Mouse (Mus musculus): ENCODE results near the gene Gm20388.
"Not testable (repeated sequence)": the region's sequence is repeated elsewhere in the genome, so short reads cannot be mapped to it uniquely, and the experiment has no call there.

Gm20388 gene

DNA sequence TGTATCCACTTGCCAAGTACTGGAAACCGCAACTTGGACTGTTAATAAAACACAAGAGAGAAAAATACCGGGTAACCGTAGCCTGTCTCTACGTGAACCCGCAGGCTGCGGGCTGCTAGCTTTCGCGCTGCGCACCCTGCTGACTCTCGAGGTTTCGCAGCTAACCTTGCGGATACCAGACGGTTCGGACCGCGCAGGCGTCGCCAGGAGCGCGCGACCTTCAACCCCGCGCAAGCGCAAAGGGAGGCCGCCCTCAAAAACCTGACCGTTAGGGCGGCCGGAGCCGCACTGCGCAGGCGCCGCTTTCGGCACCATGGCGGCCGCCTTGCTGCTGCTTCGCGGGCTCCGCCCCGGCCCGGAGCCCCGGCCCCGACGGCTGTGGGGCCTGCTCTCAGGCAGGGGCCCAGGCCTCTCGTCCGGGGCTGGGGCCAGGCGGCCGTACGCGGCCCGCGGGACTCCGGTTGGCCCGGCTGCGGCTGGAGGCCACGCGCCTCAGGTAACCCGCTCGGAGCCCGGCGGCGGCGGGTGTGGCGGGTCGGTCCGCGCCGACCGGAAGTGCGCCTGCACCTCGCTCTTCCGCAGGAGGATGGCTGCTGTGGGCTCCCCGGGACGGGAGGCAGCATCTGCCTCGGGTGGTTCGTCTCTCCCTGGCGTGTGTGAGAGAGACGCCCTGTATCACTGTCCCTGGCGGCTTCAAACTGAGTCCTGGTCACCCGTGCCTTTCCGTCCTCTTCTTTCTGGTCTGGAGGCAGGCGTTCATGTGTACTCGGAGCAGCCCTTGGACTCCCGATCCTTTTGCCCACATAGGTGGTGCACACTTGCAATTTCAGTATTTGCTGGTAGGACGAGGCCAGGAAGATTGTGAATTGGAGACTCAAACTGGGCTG, 3154.8 kb downstream of the Gm20388 start:
- DNase-seq (ENCODE audit: low spot score) = peak; percentile 98

DNA sequence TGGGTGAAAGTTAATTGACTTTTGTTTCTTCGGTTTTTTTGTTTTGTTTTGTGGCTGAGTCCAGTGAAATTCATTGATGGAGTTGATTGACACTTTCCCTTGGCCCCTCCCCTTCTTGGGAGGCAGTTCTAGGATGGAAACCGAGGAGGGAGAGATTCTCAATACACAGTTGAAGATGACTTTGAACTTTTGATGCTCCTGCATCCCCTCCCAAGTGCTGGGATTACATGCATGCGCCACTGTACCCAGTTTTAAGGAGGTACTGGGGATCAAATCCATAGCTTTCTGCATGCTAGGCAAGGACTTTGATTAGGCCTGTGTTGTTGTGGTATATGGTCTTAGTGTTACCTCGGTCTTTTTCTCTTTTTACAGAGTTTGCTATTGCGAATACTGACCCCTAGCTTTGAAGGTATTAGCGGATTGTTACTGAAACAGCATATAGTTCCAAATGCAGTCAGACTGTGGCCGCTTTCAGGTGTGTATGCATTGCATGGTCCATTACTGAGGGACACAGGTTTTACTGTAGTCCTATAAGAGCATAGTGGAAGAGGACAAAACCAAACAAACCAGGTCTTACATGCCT, 3155.6 kb downstream of the Gm20388 start:
- DNase-seq (ENCODE audit: low spot score) = peak; percentile 41

DNA sequence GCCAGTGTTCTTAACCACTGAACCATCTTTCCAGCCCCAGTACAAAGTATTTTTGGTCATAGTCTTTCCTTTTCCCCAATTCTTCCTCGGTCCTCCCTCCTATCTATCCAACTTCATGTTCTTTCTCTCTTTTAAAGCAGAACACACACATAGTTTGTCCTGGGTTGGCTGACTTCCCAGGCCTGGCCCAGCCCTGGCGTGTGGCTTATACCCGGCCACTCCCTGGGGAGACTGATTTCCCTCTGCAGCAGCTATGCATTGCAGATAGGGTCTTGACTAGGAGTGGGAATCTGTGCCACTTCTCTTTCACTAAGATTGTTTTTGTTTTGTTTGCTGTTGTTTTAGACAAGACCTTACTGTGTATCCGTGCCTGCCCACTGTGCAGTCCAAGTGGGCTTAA, 3160.5 kb downstream of the Gm20388 start:
- DNase-seq (ENCODE audit: low spot score) = no peak

DNA sequence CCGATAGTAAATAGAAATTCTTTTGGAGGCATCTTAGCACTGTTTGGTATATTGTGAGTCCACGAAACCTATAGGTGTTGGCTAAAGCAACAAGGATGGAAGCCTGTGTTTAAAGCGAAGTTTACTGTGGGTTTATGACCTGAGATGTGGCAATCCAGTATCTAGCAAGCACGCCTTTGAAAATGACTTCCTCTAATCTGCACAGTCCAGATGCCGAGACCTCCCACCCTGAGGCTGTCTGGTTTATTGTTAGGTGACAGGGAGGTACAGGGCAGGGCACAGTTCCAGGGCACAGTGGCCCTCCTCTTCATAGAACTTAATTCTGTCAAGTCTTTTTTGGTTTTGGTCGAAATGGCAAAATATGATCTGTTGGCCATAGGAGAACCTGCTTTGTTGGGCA, 3166.6 kb downstream of the Gm20388 start:
- no peak for DNase-seq (ENCODE audit: low spot score)

DNA sequence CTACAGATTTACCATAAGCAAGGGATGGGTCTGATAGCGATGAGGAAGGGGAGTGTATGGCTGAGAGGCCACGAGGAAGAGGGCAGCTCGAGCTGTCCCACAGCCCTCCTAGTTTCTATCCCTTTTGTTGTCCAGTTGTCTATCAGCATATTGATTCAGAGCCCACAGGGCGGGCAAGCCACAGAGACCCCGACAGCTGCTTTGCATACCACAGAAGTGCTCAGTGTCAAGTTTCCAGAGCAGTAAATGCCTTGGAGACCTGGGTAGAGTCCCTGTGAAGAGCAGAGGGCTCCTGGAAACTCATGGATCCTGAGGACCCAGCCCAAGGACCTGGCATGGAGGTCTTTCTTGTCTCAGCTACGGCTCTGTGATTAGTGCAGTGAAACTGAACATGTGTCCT, 3172.4 kb downstream of the Gm20388 start:
- no peak for DNase-seq (ENCODE audit: low spot score)

DNA sequence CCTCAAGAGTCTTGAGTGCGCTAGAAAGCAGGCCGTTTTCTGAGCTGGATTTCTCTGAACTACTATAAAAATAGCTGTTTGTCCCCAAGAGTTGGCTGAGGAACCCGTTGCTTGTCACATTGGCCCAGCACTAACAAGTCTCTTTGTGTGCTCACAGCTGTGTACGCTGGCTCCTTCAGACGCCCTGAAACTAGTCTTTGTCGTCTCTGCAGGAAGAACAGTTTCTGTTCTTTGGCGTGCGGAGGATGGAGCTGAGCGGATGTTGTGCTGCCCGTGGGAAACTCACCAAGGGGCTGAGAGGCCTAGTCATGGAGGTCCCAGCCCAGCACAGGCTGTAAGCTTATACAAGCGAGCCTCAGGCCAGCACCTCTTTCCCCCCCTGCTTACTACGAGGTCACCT, 3173.0 kb downstream of the Gm20388 start:
- DNase-seq (ENCODE audit: low spot score) = no peak

DNA sequence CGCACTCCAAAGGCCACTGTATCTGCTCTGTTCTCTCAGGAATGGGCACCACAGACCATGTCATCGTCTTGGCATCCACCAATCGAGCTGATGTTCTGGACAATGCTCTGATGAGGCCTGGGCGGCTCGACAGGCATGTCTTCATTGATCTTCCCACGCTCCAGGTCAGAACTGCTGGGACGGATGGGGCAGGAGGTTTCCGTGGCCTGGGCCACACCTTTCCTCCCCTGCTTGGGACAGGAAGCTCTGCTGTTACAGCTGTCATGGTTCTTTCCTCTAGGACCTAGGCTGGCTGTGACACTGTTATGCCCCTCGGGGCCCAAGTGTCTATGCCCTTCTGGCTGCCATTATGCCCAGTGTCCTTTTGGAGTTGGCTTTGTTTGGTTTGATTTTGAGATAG, 3176.6 kb downstream of the Gm20388 start:
- DNase-seq (ENCODE audit: low spot score) = no peak

DNA sequence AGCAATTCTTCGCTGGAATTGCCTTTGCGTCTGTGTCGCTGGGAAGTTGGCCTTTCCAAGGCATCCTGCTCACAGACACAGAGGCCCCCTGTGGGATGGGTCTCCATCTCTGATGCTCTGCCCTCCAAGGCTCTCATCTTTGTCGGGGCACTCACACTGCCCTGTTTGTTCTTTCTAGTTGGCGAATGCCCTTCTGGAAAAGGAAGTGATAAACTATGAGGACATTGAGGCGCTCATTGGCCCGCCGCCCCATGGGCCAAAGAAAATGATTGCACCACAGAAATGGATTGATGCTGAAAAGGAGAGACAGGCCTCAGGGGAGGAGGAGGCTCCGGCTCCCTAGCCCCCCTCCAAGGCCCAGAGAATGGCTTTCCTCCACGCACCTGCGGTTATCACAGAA, 3186.6 kb downstream of the Gm20388 start:
- no peak for DNase-seq (ENCODE audit: low spot score)

DNA sequence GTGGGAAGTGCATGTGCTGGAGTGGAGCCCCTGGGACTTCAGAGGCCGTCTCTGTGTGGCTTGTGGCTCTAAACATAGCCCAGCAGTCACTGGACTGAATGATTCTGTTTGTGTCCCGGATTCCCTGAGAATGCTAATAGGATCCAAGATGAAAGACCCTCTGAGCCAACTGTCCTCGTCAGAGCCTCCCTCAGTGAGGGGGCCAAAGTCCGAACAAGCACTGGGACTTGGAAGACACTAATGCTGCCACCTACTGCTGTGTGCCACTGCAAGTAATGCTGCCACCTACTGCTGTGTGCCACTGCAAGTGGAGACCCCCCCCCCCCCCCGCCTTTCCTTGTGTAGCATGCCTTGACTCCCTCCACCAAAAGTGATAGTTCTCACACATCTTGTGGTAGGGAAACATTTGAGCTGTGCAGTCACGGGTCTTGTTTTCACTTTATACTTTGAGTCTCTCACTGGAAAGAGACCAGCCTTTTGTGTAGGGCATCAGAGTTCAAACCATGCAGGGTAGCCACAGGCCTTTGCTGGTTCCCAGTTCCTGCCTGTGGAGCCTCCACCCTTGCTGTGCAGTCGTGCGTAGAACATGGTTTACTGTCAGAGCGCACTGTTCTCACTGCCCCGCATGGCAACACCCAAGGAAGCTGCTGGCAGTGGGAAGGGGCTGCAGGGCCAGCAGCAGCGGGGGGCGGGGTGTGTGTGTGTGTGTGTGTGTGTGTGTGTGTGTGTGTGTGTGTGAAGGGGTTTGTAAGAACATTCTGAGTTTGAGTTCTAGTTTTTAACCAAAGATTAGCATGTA, 3187.3 kb downstream of the Gm20388 start:
- DNase-seq (ENCODE audit: low spot score) = no peak

DNA sequence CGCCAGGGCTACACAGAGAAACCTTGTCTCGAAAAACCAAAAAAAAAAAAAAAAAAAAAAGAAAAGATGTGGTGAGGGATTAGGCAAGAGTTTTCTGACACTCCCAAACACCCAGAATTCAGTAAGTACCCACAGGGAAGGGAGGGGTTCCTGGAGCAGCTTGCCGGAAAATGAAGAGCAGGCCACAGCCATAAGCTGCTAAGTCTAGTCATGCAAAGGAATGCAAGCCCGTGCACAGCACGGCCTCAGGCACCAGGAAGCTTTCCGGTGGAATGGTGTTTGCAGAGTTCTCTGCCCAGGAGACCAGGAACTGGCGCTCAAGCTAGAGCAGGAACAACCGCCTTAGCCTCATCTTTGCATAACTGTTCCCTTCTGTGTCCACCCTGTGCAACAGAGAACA, 3189.6 kb downstream of the Gm20388 start:
- DNase-seq (ENCODE audit: low spot score) = no peak

DNA sequence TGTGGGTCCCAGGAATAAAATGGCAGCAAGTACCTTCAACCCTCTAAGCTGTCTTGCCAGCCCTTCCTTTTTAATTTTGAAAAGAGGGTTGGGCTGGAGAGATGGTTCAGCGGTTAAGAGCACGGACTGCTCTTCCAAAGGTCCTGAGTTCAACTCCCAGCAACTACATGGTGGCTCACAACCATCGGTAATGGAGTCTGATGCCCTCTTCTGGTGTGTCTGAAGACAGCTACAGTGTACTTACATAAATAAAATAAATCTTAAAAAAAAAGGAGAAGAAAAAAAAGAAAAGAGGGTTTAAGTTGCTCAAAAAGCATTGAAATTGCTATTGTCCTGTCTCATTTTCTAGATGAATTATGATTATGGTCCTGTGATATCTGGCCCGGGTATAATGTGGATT, 3190.6 kb downstream of the Gm20388 start:
- no peak for DNase-seq (ENCODE audit: low spot score)

DNA sequence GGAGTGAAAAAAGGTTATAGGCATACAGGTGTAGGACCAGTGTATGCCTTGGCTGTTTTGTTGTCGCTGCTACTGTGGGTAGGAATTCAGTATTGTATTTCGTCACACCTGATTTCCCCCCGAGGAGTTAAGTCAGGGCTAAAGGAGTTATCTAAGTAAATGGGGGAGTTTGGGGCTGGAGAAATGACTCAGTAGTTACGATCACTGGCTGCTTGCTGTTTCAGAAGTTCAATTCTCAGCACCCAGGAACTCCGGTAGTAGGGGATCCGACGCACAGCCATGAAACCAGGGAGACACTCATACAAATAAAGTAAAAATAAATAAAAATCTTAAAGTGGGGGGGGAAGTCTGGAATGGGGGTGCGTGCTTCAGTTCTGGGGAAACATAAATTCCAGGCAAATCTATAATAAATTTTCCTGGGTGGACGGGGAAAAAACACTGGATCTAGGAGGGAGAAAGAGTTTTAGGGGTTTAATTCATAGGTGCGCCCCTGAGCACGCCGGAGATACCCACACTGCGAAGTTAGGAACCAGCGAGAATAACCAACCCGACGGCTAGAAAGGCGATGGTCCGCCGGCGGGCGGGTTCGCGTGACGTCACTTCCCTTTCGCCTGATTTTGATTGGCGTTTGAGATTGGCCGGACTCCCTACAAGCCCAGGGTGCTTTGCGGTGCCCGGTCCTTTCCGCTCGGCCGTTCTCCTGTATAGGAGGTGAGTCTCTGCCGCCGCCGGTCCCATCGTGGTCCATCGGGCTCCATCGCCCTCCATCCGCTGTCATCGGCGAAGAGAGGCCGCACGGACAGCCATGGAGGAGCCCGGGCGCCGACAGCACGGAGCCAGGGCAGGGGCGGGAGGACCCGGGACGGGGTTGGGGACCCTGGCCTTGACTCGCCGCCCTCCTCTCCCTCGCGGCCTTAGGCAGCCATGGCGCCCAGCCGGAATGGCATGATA, 3191.4 kb downstream of the Gm20388 start, which contains the start of gene Rpl13:
Gene Rpl13, plus strand, starts transcription at position 616 of the 951 bp plus-strand sequence.
- peak; percentile 99 for DNase-seq (ENCODE audit: low spot score)

DNA sequence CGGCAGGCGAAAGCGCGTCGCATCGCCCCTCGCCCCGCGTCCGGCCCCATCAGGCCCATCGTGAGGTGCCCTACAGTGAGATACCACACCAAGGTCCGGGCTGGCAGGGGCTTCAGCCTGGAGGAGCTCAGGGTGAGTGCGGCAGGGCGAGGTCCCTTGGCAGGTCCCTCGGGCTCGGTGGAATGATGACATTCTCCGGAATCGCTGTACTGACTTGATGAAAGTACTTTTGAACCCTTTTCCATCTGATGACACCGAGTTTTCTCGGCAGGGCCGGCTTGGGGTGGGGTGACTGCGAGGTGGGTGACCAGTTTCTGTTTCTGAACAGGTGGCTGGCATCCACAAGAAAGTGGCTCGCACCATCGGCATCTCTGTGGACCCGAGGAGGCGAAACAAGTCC, 3192.2 kb downstream of the Gm20388 start:
- DNase-seq (ENCODE audit: low spot score) = not testable (repeated sequence)

DNA sequence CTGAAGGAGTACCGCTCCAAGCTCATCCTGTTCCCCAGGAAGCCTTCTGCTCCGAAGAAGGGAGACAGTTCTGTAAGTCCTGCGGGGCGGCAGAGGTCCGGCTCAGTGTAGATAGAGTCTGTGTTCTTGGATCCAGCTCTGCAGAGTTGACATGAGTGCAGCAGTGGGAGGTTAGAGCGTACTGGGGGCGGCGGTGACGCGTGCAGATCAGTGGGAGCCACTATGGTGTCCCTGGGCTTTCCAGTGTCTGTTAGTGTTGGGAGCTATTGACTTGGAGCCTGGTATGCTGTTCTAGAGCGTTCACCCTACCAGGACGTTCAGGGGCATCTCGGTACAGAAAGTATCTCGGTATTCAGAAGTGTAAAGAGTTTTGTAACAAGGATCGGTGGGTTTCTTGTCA, 3192.6 kb downstream of the Gm20388 start:
- no peak for DNase-seq (ENCODE audit: low spot score)

DNA sequence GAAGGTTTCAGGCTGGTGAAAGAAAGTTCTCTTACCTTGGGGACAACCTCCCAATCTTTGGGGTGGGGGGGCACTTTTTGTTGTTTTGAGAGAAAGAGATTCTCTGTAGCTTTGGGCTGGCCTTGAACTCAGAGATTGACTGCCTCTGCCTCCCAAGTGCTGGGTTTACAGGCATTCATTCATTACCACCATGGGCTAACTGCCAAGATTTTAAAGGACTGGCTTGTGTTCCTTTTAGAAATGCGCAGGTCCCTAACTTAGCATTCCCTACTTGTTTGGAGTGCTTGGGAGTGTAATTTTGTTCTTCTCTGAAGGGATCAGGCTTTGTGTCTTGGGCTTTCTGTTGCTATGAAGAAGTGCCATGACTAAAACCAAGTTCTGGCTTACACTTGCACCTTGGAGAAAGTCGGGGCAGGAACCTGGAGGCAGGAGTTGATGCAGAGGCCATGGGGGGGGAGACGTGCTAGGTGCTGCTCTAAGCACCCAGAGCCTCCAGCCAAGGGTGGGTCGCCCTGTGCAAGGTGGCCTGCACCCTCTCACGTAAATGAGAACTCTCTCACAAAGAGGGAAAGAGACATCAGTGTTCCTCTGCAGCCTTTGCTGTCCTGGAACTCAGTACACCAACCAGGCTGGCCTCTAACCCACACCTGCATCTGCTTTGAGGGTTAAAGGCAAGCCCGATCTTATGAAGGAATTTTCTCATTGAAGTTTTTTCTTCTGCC, 3193.6 kb downstream of the Gm20388 start:
- no peak for DNase-seq (ENCODE audit: low spot score)

DNA sequence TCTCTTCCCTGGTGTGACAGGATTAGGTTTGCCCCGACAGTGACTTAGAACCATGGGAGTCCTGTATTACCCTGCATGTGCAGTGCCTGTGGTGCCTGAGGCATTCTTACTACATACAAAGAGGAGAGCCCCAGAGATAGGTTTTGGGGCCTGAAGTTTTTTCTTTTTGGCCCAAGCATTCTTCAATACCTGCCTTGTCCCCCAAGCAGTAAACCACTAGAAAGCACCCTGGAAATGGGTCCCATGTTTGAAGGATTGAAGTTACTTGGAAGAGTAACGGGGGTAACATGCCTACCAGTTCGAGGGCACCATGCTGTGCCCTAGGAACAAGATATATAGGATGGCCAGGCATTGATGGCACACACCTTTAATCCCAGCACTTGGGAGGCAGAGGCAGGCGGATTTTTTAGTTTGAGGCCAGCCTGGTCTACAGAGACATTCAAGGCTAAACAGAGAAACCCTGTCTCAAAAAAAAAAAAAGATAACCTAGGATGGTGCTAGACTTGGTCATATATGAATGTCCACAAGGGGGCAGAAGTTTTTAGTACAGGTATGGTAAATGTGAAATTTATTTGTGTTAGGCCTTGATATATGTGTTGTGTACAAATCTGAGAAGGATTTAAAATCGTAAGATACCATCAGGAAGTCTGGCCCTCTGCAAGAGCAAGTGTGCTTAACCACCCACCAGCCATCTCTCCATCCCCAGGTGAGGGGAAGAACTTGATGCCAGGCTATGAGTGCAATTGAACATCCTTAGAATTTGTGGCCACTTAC, 3195.1 kb downstream of the Gm20388 start:
- peak; percentile 80 for DNase-seq (ENCODE audit: low spot score)

DNA sequence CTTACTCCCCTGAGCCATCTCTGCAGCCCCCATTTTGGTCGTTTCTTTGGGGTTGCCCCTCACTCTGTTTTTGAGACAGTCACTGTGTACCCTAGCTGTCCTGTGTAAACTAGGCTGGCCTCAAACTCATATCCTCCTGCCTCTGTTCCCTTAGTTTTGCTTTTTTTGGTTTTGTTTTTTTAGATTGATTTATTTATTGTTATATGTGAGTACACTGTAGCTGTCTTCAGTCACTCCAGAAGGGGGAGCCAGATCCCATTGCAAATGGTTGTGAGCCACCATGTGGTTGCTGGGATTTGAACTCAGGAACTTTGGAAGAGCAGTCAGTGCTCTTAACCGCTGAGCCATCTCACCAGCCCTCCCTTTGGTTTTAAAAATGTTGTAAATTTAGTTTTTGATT, 3195.9 kb downstream of the Gm20388 start:
- peak; percentile 49 for DNase-seq (ENCODE audit: low spot score)

DNA sequence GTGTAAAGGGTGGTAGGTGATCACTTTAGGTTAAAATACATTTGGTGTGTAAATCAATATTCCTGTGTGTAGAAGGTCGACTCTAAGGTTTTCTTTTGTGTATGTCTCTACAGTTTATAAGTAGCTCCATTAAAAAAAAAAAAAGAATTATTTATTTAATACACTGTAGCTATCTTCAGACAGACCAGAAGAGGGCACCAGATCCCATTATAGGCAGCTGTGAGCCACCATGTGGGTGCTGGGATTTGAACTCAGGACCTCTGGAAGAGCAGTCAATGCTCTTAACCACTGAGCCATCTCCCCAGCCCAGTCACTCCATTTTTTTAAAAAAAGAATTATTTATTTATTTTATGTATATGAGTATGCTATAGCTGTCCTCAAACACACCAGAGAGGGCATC, 3197.4 kb downstream of the Gm20388 start:
- no peak for DNase-seq (ENCODE audit: low spot score)

DNA sequence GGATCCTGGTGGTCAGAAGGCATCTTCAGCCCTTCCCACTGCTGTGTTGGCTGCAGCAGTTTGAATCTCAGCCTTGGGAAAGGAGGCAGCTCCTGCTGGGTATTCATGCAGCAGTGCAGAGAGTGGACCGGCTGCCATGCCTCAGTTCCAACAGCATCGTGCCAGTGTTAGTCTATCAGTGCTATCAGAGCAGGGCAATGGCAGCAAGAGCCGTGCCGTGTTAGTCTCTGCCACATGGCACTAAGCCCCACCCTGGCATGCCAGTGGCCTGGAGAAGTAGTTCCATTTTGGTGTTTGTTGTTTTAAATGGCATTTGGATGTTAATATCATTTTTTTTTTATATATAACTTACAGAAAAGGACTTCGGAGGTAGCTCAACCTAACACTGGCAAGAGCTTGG, 3198.3 kb downstream of the Gm20388 start:
- DNase-seq (ENCODE audit: low spot score) = no peak

DNA sequence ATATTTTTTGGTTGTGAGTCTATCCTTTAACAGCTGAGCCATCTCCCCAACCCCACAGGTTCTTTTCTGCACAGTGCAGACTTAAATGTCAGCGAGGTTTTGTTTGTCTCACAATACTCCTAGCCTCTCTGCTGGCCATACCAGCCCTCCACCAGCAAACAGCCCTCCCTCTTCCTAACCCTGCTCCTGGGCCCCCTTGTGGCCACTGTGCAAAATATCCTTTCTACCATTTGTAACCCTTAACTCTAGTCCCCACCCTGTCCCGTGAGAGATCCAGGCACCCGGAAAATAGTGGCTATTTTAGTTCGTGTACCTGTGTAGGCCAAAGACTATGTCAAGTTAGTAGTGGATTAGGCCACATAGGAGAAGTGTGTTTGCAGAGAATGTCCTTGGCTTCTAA, 3200.0 kb downstream of the Gm20388 start:
- DNase-seq (ENCODE audit: low spot score) = peak; percentile 81

Data from retina, embryonic 14.5 days (tissue).